Mouse (Mus musculus): ENCODE measurements around the gene Iqgap3. TPM values are rescaled to one million over a fixed set of nuclear protein-coding genes. Genes with fewer than 3 reads are reported as not detected.

Iqgap3 gene
- total and polyA plus RNA-seq, 3 experiments: 0.69 to 3.6 (median 1.1) TPM

DNA sequence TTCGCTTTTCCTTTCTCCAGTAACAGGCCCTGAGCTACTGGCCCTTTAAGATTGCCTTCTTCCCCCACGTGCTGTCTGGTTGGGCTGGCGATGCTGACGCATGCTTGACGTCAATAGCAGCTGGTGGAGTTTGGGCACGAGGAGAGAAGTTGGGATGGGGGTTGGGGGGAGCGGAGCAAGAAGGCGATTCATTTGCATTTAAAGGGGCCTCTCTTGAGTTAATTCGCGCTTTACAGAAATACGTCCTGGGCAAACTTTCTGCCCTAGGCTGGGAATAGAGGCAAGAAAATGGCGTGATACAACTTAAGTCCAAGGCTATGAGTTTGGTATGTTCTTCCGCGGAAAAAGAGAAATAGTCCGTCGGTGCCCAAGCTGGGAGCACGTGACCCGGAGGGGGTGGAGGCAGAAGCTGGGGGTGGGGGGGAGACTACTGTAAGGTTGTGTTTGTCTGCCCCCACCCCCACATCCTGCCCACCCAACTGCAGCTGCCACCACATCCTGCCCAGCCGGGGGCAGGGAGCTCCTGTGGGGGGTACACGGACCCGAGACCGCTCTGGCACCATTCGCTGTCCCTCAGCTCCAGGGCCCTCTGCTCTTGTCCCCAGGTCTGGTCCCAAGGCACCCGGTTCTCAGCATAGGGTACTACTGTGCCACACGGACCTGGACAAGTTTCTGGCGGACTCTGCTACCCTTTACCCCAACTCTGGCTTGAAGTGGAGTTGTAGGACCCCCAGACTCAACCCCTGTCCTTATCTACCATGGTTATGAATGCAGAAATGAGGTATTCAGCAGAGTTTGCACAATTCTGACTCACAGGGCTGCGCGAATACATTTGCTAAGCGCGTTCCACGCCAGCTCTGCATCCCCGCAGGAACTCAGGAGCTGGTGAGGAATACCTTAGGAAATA is 56.8 kb downstream of the Iqgap3 start:
- peak; percentile 97 for DNase-seq

DNA sequence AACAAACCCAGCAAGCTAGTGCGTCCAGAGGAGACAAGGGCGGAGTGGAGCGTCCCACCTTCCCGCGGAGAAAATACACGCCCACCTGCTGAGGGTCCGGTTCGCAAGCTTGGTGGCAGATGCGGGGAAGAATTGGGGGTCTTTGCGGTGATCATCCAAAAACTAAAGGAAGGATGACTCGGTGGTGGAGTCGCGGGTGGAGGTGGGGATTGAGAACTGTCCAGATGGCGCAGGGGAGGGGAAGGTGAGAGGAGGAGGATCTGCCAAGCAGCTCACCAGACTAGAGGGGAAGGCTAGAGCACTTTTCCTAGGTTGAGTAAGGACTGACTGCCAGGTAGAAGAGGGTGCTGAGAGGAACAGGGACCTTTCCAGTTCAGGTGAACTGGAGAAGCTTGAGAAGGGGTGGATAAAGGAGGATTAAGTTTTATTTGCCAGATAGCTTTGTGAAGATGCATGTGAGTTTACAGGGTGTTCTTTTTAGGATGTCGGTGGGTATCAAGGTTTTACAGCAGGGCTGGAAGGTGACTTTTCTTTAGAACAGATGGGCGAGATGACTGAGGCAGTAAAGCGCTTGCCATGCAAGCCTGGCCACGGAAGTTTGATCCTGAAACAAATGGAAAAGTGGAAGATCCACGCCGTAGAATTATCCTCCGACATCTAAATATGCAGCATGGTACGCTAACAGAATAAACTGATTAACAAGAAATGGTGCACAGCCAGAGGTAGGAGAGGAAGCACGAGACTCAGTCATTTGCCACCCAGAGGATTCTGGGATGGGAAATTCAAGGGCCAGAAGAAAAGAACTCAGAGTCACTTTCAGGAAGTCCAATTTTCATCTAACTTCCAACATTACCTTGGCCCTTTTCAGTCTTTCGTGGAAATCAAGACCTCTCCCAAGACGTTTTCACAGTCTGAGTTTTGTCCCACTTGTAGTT is 57.7 kb downstream of the Iqgap3 start:
- no peak for DNase-seq

DNA sequence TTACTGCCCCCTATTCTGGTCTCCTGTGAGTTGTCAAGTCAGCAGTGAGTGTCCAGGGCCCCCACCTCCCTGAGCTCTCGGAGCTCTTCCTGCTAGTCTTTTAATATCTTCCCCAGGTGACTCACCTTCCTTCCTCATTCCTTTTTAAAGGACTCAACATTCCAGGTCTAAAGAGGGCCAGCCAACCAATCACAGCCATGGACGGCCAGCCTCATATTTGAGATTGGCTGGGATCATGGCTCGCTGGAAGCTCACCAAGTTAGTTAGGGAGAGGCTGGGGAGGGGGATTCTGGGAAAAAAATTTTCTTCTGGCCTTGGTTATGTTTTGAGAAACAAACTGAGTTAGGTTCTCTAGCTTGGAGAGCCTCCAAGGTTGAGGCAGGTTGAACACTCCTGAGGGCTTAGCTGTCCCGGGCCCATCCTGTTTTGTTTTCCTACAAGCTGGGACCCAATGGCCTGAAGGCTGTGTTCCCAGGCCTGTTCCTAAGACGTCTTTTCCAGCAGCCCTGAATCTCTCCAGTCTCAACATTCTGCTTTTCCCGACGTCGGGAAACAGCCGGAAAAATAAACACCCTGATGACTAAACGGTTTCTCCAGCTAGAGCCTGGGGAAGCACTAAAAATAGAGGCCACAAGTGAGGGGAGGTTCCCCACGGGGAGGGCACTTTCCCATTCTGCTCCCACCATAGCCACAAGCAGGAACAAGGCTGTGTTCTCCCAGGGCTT is 58.6 kb downstream of the Iqgap3 start:
- no peak for DNase-seq

DNA sequence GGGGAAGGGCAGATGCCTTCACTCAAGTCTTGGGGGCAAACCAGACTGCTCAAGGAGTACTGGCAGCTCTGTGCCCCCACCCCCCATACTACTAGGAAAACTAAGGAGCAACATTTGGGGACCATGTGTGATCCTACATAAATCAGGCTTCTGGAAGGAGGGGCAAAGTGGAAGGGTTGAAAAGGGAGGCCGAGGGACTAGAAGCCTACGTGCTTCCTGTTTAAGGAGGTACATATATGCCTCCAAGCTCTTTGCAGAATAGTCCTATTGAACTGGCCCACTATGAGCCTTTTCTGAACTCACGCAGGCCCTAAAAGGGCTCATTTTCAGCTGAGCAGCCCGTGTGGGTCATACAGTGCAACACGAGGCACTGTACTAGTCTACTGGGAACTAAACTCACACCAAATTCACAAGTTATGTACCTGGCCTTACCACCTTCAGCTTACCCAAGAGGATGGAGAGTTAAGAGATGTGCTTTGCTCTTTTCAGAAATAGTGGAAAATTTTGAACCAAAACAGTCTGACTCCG is 59.2 kb downstream of the Iqgap3 start:
- DNase-seq: no peak

DNA sequence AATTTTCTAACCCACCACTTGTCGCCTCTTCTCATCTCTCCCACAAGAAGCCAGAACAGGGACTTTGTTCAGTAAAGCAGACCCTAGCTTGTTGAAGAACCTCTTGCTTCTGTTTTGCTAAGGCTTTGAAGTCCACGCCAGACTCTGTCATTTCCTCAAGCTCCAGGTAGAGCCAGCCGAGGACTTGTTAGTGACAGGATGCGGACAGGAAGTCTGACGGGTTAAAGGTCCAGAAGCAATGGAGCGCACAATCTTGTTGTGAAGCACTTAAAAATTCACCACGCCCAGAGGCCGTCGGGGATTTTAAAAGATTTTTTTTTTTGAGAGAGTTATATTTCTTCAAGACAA is 59.6 kb downstream of the Iqgap3 start:
- DNase-seq: peak; percentile 61

DNA sequence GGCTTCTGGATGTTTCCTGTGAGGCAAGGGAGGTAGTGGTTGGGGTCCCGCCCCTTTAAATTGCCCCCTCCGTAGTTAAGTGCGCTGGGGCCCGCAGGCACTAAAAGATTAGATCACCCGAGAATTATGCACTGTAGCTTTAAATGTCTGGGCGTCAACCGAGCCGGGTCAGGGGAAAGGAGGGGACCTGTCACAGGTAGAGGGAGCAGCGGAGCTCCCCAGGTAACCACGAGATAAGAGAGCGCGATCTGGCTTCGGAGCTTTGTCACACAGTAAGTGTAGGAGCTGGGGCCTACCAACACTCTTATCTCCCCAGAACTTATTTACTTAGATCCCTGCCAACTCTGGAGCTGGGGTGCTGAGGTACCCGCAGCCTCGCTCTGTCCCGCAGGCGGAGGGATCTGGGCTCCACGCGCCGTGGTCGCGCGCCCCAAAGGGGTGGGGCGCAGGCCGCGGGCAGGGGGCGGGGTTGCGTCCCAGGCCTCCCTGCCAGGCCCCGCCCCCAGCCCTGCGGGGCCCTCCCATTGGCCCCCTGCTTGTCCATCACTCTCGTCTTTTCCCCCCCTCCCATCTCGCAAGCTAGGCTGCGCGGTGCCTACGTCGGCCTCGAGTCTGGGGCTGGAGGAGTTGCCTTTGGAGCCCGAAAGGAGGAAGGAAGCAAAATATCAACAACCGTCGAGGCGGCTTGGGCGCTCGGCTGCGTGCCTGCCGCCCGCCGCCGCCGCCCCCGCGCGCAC is 60.2 kb downstream of the Iqgap3 start, which contains the start of gene Mef2d:
TSS of gene Mef2d (plus strand) at position 586 of the 737 bp plus-strand sequence.
- peak; percentile 98 for DNase-seq

DNA sequence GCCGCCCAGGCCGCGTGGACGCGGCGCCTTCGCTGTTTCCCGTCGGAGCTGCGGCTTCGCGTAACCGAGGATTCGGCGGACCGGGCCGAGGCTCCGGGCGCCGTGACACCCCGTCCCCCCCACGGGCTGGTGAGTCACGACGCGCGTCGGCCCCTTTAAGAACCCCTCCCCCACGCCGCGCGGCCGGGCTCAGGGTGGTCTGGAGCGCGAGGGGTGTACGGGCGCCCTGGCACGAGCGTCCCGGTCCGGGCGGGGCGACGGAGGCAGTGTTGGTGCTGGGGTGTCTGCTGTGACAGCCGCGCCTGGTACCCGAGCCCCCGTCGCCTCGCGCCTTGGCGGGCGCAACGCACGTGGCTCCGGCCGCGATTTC is 60.8 kb downstream of the Iqgap3 start:
- no peak for DNase-seq

DNA sequence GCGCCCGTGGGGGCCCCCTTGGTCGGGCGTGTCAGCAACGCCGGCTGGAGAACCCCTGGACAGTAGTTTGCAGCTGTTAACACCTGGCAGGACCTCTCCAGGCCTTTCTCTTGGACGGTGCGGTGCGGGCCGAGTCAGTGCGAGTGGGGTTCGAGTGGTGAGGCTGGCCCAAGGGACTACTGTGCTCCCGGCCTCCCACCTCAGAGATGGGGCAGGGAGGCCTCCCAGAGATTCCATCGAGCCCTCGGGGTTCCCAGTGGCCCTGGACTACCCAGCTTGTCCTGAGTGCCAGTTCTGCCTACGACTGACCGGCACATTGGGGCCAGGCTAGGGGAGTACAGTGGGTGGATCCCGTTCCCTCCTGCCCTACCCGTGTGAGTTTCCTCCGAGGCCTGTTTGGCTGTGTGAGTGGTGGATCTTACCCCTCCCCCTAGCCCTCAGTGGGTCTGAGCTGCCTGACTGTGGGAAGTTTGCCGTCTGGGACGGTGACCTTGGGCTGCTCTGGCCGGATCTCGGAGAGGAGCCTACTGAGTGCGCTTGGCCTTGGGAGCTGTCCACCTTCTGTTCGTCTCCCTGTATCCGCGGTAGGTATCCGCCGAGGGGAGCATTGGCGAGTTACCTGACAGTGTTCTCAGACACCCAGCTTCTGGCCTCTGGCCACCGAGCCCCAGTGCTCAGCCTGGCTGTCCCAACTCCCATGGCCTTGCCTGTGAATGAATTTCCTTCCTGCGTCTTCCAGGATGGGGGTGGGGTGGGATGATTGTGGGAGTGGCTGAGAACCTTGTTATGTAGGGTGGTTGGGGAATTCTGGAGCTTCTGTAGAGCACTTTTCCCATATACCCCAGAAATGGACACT is 61.4 kb downstream of the Iqgap3 start:
- peak; percentile 89 for DNase-seq

DNA sequence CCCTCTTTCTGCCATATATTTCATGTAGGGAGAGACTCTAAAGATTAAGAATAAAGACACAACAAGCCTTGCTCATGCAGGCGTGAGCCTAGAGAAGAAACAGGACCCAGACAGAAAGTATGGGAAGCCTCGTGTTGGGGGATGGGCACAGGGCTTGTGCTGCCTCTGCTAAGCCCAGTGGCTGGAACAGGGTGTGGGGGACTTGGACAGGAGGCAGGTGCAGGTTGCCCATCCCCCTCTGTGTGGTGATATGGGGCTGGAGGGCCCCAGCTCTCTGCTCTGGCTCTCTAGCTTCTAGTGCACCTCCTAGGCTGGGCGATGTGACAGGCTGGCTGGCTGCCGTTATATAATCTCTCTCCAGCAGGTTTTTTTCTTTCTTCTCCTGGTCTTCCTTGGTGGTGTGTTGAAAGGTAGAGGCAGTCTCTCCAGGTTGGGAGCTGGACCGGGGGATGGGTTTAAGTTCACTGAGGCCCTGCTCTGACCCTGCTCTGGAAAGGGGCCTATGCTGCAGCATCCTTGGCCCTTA is 62.3 kb downstream of the Iqgap3 start:
- DNase-seq: no peak

DNA sequence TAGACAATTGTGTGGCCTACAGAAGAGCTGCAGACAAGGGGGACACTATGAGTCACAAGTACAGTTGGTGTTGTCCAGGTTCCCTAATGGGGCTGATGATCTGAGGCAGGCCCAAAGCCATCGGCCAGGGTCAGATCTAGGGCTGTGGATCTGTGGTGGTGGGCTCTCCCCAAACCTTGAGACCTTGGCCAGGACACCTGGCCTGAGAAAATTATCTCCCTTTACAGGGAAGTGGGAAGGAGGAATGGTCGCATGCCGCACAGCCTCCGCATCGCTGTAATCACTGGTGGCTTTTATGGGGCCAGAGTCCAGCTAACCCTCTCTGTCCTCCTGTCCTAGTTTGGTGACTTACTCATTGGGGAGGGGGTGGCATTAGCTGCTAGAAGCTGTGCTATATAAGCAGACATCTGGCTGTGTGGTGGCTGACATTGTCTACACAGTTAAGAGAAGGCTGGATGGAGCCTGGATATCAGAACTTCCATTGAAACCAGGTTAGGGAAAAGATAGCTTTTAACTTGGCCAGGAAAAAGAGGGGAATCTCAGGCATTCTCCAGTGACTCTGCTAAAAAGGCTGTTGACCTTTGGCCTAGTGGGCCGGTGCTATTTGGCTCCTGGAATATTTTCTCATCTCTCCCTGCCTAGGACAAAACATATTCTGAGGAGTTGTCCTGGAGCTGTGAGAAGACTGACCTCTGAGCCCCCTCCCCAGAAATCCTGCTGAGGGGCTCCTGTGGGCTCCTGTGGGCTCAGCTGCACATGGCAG is 63.1 kb downstream of the Iqgap3 start:
- no peak for DNase-seq

DNA sequence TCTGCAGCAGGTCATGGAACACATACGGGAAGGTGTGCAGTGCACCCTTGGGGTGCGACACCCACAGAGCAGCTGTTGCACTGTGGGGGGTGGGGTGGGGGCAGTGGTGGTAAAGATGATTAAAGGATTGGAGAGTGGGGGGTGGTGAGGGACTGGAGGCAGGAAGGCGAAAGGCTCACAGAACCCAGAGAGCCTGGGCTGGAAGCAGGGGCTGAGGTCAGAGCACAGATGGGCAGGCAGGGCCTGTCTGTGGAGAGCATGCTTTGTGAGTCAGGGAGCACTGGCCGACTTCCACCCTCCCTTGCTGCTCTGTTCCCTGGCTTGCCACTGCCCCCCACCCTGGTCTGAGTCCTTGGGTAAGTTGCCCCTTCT is 63.6 kb downstream of the Iqgap3 start:
- DNase-seq: peak; percentile 80

DNA sequence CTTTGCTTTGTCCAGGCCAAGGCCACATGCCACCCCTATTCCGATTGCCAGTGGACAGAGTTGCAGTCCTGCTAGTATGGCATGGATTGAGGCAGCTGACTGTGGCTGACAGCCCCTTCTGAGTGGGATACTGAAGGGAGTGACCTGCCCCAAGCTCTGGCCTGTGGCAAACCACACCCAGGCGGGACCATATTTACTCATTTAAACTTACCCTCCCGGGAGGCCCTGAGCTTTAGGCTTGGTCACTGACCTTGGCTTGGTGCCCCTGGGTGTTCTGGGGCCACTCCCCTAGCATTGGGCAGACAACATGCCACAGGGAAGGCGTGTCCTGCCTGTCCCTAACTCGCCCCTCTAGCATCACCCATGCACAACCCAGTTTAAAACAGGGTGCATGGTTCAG is 64.2 kb downstream of the Iqgap3 start:
- peak; percentile 90 for DNase-seq

DNA sequence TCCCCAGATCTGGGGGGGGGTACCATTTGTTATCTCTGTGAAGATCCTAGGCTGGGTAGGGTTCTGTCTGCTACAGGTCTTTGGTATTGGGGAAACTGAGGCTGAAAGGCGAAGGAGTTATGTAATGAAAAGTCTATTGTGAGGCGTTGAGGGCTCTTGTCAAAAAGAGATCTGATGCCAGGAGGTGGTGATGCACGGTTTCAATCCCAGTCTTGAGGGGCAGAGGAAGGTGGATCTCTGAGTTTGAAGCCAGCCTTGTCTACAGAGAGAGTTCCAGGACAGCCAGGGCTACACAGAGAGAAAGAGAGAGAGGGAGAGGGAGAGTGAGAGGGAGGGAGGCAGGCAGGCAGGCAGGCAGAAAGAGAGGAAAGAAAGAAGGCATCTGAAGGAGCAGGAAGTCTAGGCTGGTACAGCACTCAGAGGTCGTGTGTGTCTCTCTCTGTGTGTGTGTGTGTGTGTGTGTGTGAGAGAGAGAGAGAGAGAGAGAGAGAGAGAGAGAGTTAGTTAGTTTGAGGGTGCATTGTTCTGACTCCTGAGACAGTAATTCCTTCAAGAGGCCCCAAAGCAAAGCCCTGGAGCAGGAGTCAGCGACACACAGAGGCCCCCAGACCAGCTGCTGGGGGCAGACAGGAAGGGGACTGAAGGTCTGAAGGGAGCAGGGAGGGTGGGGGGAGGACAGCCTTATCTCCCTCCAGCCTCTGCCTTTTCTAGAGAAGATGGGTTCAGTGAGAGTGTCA is 64.8 kb downstream of the Iqgap3 start:
- DNase-seq: no peak

DNA sequence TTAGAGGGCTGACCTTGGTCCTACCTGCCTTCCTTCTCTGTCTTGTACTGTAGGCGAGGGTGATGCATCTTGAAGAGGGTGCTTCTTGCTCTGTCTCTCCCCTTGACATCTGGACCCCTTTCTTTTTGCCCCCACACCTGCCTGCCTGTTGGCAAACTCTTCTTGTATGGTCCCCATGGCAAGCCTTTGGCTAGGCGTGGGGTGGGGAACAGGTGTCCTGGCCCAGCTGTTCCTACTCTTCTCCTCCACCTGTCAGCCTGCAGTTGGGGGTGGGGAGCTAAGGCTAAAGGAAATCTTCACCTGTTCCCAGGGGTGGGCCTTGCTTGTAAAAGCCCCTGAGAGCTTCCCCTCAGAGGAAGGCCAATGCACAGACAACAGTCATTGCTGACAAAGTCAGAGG is 65.7 kb downstream of the Iqgap3 start:
- no peak for DNase-seq

DNA sequence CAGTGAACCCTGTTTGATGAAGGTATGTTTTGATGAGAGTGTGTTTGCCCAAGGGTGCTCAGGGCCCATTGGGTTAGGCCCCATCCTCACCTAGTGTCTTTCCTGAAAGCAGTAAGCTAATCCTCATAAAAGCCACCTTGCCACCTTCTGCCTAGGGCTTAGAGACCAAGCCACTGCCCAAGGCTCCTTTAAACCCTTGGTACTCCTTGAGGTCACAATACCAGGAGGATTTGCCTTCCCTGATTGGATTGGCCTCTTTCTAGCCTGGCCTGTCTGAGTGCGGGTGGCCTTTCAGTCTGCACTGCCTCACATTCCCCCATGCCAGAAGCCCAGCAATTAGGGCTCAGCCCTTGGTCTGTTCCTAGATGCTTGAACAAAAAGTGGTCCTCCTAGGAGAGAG is 66.1 kb downstream of the Iqgap3 start:
- DNase-seq: no peak

DNA sequence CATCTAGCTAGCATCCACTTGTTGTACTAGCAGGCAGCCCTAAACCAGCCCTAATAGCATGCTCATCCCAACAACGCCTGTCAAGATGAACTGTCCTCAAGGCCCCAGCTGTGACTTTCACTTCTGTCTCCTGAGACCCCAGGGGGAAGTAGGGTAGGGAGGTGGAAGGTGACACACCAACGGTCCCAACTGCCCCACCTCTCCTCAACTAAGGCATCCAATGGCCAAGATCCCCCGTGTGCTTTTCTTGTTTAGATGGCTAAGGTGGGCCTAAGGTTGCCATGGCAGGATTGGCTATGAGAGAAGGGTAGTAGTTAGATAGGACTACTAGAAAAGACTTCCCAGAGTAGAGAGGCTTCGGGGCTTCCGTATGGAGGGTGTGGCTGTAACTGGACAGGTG is 66.6 kb downstream of the Iqgap3 start:
- no peak for DNase-seq

DNA sequence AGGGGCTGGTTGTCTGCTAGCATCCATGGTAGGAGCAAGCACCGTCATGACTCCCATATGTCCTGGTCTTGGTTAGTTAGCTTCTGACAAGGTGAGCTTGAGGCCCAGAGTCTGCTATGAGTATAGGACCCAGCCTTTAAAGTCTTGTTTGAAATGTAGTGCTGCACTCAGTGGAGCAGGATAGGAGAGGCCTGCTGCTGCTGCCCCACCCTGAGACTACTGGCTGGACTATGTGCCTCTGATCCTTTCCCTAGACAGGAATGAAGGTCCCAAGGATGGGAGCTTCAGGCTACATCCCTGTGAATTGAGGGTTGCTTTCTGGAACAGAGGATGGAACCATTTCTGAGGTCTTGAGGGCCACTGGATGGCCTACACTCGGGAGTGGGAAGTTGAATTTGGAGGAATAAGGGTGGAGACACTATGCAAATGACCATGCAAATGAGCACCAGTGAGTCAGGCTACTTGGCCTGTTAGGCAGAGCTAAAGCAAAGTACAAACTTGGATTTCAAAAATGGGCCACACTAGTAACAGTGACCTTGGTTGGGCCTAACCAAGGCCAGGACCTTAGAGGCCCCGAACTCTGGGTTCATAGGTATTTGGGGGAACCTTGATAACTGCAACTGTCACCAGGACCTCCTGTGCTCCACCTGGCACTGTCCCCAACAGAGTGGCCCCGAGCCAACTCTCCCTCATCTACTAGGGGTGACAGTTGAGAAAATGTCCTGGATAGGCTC is 67.2 kb downstream of the Iqgap3 start:
- DNase-seq: peak; percentile 89

DNA sequence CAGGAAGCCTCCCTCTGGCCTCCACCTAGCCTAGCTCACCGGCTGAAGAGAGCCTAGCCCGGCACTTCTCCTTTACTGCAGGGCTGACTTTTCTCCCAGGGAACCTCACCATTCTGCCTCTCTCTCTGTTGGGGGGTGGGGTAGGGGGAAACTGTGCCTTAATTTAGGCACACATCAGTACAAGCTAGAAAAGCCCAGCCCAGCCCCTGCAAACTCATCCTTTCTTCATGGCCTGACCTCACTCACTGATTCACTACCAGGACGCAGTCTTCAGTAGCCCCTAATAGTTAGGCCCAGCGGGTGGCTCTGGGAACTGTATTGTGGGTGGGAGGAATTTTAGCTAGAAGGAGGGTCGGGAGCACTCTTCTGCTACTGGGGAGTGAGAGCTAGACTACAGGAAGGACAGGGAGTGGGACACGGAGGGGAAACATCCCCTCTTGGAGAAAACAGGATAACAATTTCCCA is 67.8 kb downstream of the Iqgap3 start:
- no peak for DNase-seq
